Mouse (Mus musculus) forebrain, embryonic 14.5 days (tissue): ENCODE measurements at regions not wholly inside any gene's neighbourhood (a gene's known extent, or its start where the extent isn't known, plus 50 kb on each side); places are given as distances from the start of the nearest gene placed in this dataset.

Experiments used
- ATAC-seq: fragments of 200-750 bp; cut with Nextera tagmentation; 2 replicates; pipeline ENCODE4 v1.8.0; 2017; ENCODE audit warnings: mild to moderate bottlenecking, moderate library complexity
- DNase-seq: peaks from one replicate; pipeline ENCODE4 v3.0.0-alpha.2; 2015; ENCODE audit warnings: low spot score
- H3K27ac ChIP-seq: fragments of 300-500 bp; sonication (generic); 2 replicates; pipeline ENCODE4 v1.5.1; 2014; ENCODE audit warnings: low read depth, mild to moderate bottlenecking, control low read depth, low read length, moderate library complexity
- H3K27me3 ChIP-seq: fragments of 300-500 bp; sonication (generic); replicated peaks from 2 replicates; pipeline ENCODE4 v1.6.1; 2014; ENCODE audit warnings: low read length, control low read depth, mixed read lengths; ENCODE audit not compliant: control insufficient read depth, insufficient read depth
- H3K36me3 ChIP-seq: fragments of 300-500 bp; sonication (generic); 2 replicates; pipeline ENCODE4 v1.6.1; 2014; ENCODE audit warnings: low read length, control low read depth; ENCODE audit not compliant: control insufficient read depth, insufficient read depth
- H3K4me1 ChIP-seq: fragments of 300-500 bp; sonication (generic); 2 replicates; pipeline ENCODE4 v1.6.1; 2014; ENCODE audit warnings: antibody characterized with exemption, low read length, control low read depth; ENCODE audit not compliant: control insufficient read depth, insufficient read depth
- H3K4me2 ChIP-seq: fragments of 300-500 bp; sonication (generic); 2 replicates; pipeline ENCODE4 v1.6.1; 2014; ENCODE audit warnings: mild to moderate bottlenecking, control low read depth, low read length
- H3K4me3 ChIP-seq: fragments of 300-500 bp; sonication (generic); 2 replicates; pipeline ENCODE4 v1.5.1; 2014; ENCODE audit warnings: low read depth, low read length, control low read depth
- H3K9ac ChIP-seq: fragments of 300-500 bp; sonication (generic); 2 replicates; pipeline ENCODE4 v1.6.1; 2014; ENCODE audit warnings: mild to moderate bottlenecking, low read length, control low read depth, moderate library complexity
- H3K9me3 ChIP-seq: fragments of 300-500 bp; sonication (generic); replicated peaks from 2 replicates; pipeline ENCODE4 v1.6.1; 2016; ENCODE audit warnings: low read length, control low read depth, mixed read lengths; ENCODE audit not compliant: control insufficient read depth
- WGBS: fragments of 180-500 bp; shearing (Covaris S2); extraction: QIAGEN DNeasy Blood & Tissue Kit; methylation state at CpG from one replicate; pipeline ENCODE4 v1.1.7; 2014; 5-methylcytosine and 5-hydroxymethylcytosine counted together

DNA sequence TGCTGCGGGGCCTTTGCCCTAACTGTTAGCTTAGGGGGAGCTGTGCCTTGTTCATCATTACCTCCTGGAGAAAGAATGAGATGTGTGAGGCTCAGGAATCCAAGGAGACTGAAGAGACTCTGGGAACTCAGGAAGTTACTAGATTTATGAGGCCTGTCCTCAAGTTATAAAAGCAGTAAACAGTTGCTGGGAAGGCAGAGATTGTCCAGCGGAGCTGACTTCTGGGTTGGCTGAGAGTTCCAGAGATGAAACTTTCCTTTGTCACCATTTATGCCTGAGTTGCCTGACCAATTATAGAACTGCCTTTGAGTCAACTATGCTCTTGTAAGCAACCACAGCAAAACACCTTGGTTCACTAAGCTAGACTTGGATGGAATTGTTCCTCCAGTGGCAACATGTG is 282.1 kb upstream of the Gli3 start:
- WGBS = 80% methylated on average over 2 of the region's 2 CpGs
- no peaks in the 10 kb centered on the region for H3K9me3 ChIP-seq
- no peak for DNase-seq

DNA sequence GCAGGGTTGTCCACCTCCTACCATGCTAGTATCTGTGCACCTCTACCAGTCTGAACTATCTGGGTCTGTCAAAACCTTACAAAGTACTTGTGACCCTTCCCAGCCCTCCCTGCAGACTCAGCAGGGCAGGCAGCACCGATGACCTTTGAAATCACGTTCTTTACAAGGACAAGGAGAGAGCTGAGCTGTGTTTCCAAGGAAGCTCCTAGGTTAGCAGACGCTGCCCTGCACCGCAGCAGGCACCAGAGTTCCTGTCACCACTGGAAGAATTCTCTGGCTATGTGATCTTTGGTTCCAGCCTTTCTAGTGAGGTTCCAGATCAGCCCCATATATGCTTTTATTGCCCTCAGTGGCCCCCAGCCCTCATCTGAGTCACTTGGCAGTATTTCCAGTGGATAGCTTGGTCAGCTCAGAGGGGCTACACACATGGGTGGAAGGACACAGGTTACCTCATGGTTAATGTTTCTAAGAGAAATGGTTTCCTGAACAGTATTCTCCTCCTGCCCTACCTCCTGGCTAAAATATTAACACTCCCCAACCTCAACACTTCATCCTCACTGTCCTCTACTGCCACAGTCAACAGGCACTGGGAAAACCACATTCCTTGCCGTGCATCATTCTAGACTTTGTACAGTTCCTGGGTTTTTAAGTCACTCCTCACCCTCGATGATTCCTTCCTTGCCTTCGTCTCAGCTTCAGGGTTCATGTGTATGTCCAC is 251.2 kb upstream of the Gli3 start:
- H3K27ac ChIP-seq = no peak overlapping the region
- no peak overlapping the region for H3K9ac ChIP-seq
- H3K27me3 ChIP-seq = no peaks in the 10 kb centered on the region
- H3K9me3 ChIP-seq = no peaks in the 10 kb centered on the region
- H3K4me1 ChIP-seq = no peaks in the 10 kb centered on the region
- DNase-seq = no peak
- WGBS = 91% methylated on average over 7 of the region's 7 CpGs
- H3K36me3 ChIP-seq = no peaks in the 10 kb centered on the region
- no peak overlapping the region for H3K4me3 ChIP-seq
- ATAC-seq = no peak
- H3K4me2 ChIP-seq = no peak overlapping the region

More for the DNA sequence above, 282.1 kb upstream of the Gli3 start:
- no peak overlapping the region for H3K27ac ChIP-seq
- no peaks in the 10 kb centered on the region for H3K27me3 ChIP-seq
- no peaks in the 10 kb centered on the region for H3K4me1 ChIP-seq
- no peak overlapping the region for H3K4me3 ChIP-seq
- no peak overlapping the region for H3K4me2 ChIP-seq
- H3K9ac ChIP-seq = no peak overlapping the region
- ATAC-seq = no peak
- H3K36me3 ChIP-seq = no peaks in the 10 kb centered on the region

DNA sequence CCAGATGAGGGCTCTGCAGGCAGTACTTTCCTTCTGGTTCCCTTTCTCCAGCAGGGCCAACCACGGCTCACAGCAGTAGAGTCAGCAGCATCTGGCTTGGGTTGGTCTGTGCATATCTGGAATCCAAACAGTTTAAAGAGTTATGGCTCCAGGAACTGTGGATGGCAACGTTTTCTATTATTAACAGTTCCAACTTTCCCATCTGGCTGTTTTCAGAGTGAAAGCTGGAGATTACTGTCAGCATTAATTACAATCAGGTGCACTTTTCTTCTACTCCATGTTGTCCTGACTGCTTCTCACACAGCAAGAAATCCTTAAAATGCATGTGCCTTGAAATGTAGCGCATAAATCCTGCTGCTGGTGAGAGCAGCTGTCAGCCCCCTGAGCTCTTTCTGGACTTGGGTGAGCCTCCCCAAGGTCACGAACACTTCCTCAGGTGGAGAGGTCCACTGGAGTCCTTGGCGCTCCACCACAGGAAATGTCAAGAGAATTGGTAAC is 250.6 kb upstream of the Gli3 start:
- no peak overlapping the region for H3K27ac ChIP-seq
- H3K9ac ChIP-seq = no peak overlapping the region
- no peak for ATAC-seq
- H3K9me3 ChIP-seq = no peaks in the 10 kb centered on the region
- WGBS = 78% methylated on average over 5 of the region's 5 CpGs
- no peaks in the 10 kb centered on the region for H3K4me1 ChIP-seq
- H3K4me3 ChIP-seq = no peak overlapping the region
- no peaks in the 10 kb centered on the region for H3K27me3 ChIP-seq
- no peak for DNase-seq
- H3K36me3 ChIP-seq = no peaks in the 10 kb centered on the region
- no peak overlapping the region for H3K4me2 ChIP-seq

DNA sequence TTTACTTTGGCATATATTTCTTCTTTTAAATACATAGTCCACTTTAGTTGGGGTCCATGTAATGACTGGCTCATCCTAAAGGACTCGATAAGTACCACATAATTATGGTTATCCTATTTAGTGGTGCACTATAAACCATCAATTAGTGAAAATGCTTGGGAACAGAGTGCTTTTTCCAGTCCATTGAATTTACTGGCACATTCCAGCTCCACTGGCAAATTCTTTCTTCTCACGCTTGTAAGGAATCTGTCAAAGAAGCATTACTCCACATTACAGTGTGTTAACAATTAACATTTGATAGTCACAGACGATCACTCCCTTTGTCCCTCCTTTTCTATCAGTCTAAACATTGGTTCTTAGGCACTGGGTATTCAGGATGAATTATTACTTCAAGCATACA is 241.7 kb upstream of the Gli3 start:
- no peaks in the 10 kb centered on the region for H3K36me3 ChIP-seq
- H3K9ac ChIP-seq = no peak overlapping the region
- no peak overlapping the region for H3K4me2 ChIP-seq
- 3% methylated on average over 3 of the region's 3 CpGs for WGBS
- H3K4me1 ChIP-seq = no peaks in the 10 kb centered on the region
- no peaks in the 10 kb centered on the region for H3K27me3 ChIP-seq
- H3K4me3 ChIP-seq = no peak overlapping the region
- DNase-seq (peak; percentile 57), ATAC-seq (peak; percentile 63; the same call in 1 of the 2 replicates)
- no peaks in the 10 kb centered on the region for H3K9me3 ChIP-seq
- no peak overlapping the region for H3K27ac ChIP-seq

DNA sequence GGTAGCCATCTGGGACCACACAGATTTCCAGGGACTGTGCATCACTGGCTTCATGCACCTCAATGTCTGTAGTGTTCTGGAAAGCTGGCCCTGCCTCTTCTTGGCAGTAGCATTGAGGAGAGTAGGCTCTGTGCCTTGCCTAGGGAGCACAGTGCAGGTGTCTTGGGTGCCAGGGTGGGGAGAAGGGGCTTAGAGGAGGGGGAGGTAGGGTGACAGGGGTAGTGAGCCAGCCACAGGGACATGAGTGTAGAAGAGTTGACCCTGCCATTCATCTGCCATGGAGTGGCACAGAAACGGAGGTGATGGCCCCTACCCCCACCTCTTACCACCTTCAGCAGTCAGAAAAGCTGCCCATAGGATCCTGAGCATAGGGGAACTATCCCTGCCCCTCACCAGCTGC is 235.4 kb upstream of the Gli3 start:
- H3K4me3 ChIP-seq = no peak overlapping the region
- H3K4me2 ChIP-seq = no peak overlapping the region
- no peaks in the 10 kb centered on the region for H3K27me3 ChIP-seq
- no peak overlapping the region for H3K27ac ChIP-seq
- no peak overlapping the region for H3K9ac ChIP-seq
- no peaks in the 10 kb centered on the region for H3K9me3 ChIP-seq
- H3K36me3 ChIP-seq = no peaks in the 10 kb centered on the region
- H3K4me1 ChIP-seq = no peaks in the 10 kb centered on the region
- WGBS = 33% methylated on average over 1 of the region's 1 CpGs
- ATAC-seq (no peak), DNase-seq (no peak)
